Mouse (Mus musculus) heart, embryonic 13.5 days (tissue): Measurements from ENCODE around the gene Frmd4a. TPM values are rescaled to one million over a fixed set of nuclear protein-coding genes. Genes with fewer than 3 reads are reported as not detected.

Experiments
- ATAC-seq: fragments of 200-750 bp; cut with Nextera tagmentation; 2 replicates; pipeline ENCODE4 v1.8.0; 2017; ENCODE audit warnings: moderate TSS enrichment; ENCODE audit not compliant: insufficient number of reproducible peaks, low FRiP score, low TSS enrichment; ENCODE audit errors: extremely low read depth
- H3K27ac ChIP-seq: fragments of 300-500 bp; sonication (generic); replicated peaks from 2 replicates; pipeline ENCODE4 v1.5.1; 2015; ENCODE audit warnings: moderate library complexity, mild to moderate bottlenecking, inconsistent platforms
- H3K27me3 ChIP-seq: fragments of 300-500 bp; sonication (generic); replicated peaks from 2 replicates; pipeline ENCODE4 v1.6.1; 2015; ENCODE audit warnings: mild to moderate bottlenecking, inconsistent platforms
- H3K36me3 ChIP-seq: fragments of 300-500 bp; sonication (generic); 2 replicates; pipeline ENCODE4 v1.6.1; 2015; ENCODE audit warnings: mild to moderate bottlenecking, inconsistent platforms
- H3K4me1 ChIP-seq: fragments of 300-500 bp; sonication (generic); 2 replicates; pipeline ENCODE4 v1.6.1; 2015; ENCODE audit warnings: inconsistent platforms
- H3K4me2 ChIP-seq: fragments of 300-500 bp; sonication (generic); 2 replicates; pipeline ENCODE4 v1.6.1; 2015; ENCODE audit warnings: inconsistent platforms, mild to moderate bottlenecking, moderate library complexity
- H3K4me3 ChIP-seq: fragments of 300-500 bp; sonication (generic); 2 replicates; pipeline ENCODE4 v1.5.1; 2015; ENCODE audit warnings: moderate library complexity, mild to moderate bottlenecking, inconsistent platforms
- H3K9ac ChIP-seq: fragments of 300-500 bp; sonication (generic); 2 replicates; pipeline ENCODE4 v1.6.1; 2015; ENCODE audit warnings: inconsistent platforms, mild to moderate bottlenecking, moderate library complexity
- H3K9me3 ChIP-seq: fragments of 300-500 bp; sonication (generic); 2 replicates; pipeline ENCODE4 v1.6.1; 2016; ENCODE audit warnings: inconsistent platforms
- WGBS: fragments of 180-500 bp; shearing (Covaris S2); methylation state at CpG from one replicate; pipeline ENCODE4 v1.1.7; 2015; ENCODE audit warnings: mixed read lengths; 5-methylcytosine and 5-hydroxymethylcytosine counted together
- polyA plus RNA-seq: library from polyadenylated mRNA; unstranded; fragments of >200 nt; fragmentation: Nextera tagmentation; extraction: Ambion mirVana; gene quantifications from 2 replicates; pipeline ENCODE4 v1.2.1, GENCODE M21; 2015

Gene Frmd4a
- polyA plus RNA-seq, 1 experiment from 2014 or later, result 15.2 TPM

DNA sequence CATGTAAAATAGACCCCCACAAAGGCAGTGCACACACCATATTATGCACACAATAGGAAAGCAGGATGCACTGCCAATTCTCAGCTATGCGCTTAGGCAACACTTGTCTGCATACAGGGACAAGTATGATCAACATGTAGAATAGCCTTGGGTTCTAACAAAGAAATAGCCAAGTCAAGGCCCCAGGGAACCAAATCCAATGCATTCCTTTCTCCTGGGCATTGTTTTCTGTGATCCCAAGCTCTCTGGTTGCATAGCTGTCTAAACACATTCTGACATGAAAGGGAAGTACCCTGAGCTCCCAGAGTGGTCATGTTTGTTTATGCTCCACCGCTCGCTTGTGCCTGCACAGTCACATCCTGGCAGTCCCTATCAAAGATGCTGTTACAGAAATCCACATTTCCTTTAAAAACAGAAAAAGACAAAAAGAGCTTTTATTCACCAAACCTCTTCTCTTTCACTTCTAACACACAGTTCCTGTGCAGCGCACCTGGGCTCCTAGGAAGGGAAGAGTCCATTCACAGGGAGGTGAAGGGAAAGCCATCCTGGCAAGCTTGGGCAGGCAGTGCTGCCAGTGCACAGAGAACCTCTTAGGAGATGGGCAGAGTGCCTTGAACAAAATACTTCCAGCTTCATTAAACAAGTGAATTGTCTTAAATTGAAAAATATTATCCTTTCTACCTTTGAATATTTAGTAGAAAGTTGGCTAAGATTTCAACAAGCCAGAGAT is 124.9 kb downstream of the Frmd4a start:
- Histone ChIP-seq H3K4me1 (peaks cover 3% of the 10 kb centered on the region; the same call in 1 of the 2 replicates), H3K27me3 (no peaks in the 10 kb centered on the region), H3K4me3 (no peak overlapping the region), H3K36me3 (no peaks in the 10 kb centered on the region), H3K9ac (no peak overlapping the region), H3K27ac (no peak overlapping the region), H3K9me3 (no peaks in the 10 kb centered on the region), H3K4me2 (no peak overlapping the region)
- 51% methylated on average over 4 of the region's 4 CpGs for WGBS
- no peak for ATAC-seq

DNA sequence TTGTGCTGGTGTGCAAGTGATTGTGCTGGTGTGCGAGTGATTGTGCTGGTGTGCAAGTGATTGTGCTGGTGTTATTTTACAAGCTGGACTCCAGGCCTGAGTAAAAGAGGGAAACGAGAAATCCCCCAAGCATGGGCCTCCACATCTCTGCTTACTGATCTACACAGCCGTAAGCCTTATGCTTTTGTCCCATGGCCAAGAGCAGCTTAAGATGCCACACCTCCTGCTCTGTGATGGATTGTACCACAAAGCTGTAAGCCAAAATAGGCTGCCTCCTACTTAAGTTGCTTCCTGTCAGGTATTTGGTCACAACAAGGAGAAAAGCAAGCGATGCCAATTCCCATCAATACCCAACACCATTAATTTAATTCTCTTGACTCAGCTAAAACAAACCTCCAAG is 126.9 kb downstream of the Frmd4a start:
- no peak for ATAC-seq
- no peaks in the 10 kb centered on the region for H3K27me3 ChIP-seq
- no peak overlapping the region for H3K4me2 ChIP-seq
- H3K9ac ChIP-seq, result no peak overlapping the region
- peaks cover 3% of the 10 kb centered on the region; the same call in 1 of the 2 replicates for H3K4me1 ChIP-seq
- no peaks in the 10 kb centered on the region for H3K9me3 ChIP-seq
- no peak overlapping the region for H3K4me3 ChIP-seq
- WGBS, result 85% methylated on average over 4 of the region's 4 CpGs
- H3K36me3 ChIP-seq, result no peaks in the 10 kb centered on the region
- H3K27ac ChIP-seq, result no peak overlapping the region

DNA sequence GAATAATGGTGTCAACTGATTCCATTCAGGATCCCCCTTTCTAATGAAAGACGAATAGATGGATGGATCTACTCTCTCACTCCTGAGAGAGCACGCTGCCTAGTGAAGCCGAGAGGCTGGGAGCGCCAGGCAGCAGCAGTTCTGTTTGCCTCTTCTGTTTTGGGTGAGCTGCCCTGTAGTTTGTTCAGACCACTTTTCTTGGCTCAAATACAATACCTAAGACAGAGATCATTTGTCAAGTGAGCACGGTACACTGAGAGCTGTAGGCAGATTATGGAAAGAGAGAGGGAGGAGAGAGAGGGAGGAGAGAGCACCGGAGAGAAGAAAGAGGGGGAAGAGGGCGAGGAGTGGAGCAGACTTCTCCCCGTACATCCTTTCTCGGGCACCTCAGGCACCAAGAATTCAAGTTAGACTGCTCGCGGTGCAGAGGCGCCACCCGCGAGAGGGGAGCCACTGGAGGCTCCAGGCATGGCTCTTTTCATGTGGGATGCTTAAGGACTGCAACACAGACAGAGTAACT is 135.1 kb downstream of the Frmd4a start:
- peak overlapping the region; percentile 89 for H3K4me2 ChIP-seq
- no peaks in the 10 kb centered on the region for H3K9me3 ChIP-seq
- WGBS, result 8% methylated on average over 14 of the region's 14 CpGs
- no peak for ATAC-seq
- peaks cover 10% of the 10 kb centered on the region for H3K4me1 ChIP-seq
- H3K9ac ChIP-seq, result peak overlapping the region; percentile 73
- no peaks in the 10 kb centered on the region for H3K36me3 ChIP-seq
- peaks cover 18% of the 10 kb centered on the region for H3K27me3 ChIP-seq
- no peak overlapping the region for H3K27ac ChIP-seq
- peak overlapping the region; percentile 57 for H3K4me3 ChIP-seq

DNA sequence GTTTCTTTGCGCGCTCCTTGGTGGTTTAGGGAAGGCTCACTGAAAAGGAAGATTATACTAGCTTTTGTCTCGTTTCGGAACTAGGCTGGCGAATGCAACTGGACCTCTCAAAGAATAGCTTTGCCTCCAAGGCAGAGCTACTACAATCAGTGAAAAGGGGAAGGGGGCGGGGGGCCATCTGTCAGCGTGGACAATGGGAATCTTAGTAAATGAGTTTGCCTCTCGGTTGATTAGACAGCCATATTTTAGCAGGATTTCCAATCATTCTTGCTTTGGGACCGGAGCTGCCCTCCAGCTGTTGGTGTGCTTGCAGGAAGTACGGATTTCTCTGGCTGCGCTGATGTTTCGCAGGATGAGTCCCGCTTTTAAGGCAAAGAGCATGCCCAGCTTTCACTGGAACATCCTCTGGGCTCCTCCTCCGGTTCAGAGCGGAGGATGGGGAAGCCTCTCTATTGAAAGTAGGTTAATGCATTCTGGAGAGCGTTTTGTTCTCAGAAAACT is 135.7 kb downstream of the Frmd4a start:
- peak overlapping the region; percentile 89 for H3K4me2 ChIP-seq
- WGBS, result 7% methylated on average over 16 of the region's 16 CpGs
- ATAC-seq, result no peak

DNA sequence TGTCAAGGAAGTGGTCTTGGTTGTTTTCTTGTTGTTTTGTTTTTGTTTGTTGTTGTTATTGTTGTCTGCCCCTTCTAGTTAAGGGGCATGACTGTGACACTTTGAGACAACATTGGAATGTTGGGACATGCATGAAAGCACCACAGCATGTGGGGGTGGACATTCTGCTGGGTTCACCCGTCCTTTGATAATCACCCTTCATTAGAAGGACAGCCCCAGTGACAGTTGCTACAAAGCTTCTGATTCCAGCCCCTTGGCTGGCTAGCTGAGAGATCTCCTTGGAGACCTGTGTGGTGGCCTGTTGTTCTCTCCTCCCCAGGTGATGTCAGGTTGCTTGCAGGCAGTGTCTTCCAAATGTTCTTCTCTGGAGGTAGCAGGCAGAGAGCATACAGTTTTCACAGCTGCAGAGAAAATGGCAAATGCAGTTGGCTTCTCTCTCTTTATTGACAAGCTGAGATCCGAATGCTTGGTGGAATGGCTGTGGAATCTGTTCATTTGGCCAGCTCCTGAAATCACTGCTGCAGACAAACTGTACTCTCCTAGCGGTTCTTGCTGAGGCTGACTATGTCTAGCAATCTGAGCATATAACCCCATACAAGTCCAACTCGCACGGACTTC is 136.6 kb downstream of the Frmd4a start:
- WGBS, result 65% methylated on average over 5 of the region's 5 CpGs
- Histone ChIP-seq H3K4me1 (peaks cover 10% of the 10 kb centered on the region), H3K9me3 (no peaks in the 10 kb centered on the region), H3K9ac (no peak overlapping the region), H3K27me3 (peaks cover 18% of the 10 kb centered on the region), H3K4me2 (peak overlapping the region; percentile 89; the same call in 1 of the 2 replicates), H3K27ac (no peak overlapping the region), H3K36me3 (no peaks in the 10 kb centered on the region), H3K4me3 (no peak overlapping the region)
- ATAC-seq, result no peak

More for the DNA sequence above, 135.7 kb downstream of the Frmd4a start:
- Histone ChIP-seq H3K4me3 (peak overlapping the region; percentile 57), H3K9me3 (no peaks in the 10 kb centered on the region), H3K27ac (no peak overlapping the region), H3K4me1 (peaks cover 10% of the 10 kb centered on the region), H3K9ac (peak overlapping the region; percentile 73), H3K27me3 (peaks cover 18% of the 10 kb centered on the region), H3K36me3 (no peaks in the 10 kb centered on the region)

DNA sequence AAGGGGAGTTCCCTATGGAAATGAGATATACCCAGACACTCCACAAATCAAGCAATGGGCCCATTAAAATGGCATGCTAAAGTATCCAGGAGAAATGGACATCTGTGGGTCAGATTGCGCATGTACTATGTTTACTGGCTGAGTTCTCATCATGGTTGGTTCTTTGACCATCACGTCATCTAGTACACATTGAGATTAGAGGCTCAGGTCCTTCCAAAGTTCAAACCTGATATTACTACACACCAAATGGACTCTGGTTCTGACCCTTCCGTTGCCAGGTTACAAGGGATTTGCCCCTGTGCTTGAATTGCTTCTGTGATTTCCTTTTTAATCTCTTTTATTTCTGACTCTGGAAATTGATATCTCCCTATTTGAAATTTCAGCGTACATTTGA is 137.1 kb downstream of the Frmd4a start:
- 84% methylated on average over 4 of the region's 4 CpGs for WGBS
- Histone ChIP-seq H3K4me1 (peaks cover 13% of the 10 kb centered on the region), H3K27ac (no peak overlapping the region), H3K36me3 (no peaks in the 10 kb centered on the region), H3K27me3 (peaks cover 18% of the 10 kb centered on the region), H3K9ac (no peak overlapping the region), H3K4me3 (no peak overlapping the region), H3K9me3 (no peaks in the 10 kb centered on the region), H3K4me2 (no peak overlapping the region)
- ATAC-seq, result no peak

DNA sequence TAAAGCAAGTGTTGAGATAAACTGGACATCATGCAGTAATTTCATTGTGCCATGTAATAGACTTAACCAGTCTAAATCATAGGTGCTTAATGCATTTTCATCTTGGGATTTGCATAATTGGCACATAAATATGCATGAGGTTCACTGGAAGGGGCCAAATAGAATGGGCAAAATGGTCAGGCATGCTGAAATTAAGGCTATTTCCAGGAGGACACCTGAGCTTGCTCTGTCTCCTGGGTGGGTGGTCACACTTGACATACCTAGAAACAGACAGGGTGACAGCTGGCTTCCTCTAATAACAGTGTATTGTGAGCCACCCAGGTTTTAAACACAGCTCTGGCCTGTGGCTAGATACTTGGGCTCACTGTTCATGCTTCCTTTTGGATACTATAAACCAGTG is 137.9 kb downstream of the Frmd4a start:
- no peak overlapping the region for H3K27ac ChIP-seq
- H3K36me3 ChIP-seq, result no peaks in the 10 kb centered on the region
- no peak overlapping the region for H3K4me3 ChIP-seq

DNA sequence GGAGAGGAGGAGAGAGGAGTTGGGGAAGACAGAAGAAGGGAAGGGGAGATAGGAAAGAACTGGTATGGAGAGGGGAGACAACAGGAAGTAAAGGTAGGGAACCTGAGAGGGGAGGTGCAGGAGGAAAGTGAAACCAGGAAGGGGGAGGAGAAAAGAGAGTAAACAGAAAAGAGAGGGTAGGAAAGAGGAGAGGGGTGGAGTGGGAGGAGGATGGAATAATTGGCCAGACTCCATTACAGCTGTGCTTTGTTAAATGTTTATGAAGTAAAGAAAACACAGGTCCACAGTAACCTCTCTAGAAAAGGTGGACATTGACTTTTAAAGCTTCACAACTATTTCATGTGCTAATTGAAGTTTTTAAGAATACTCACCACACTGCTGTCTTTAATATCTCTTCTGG is 139.0 kb downstream of the Frmd4a start:
- H3K27me3 ChIP-seq, result peaks cover 18% of the 10 kb centered on the region
- H3K27ac ChIP-seq, result no peak overlapping the region
- no peak for ATAC-seq
- H3K9ac ChIP-seq, result no peak overlapping the region
- H3K9me3 ChIP-seq, result no peaks in the 10 kb centered on the region
- no peaks in the 10 kb centered on the region for H3K36me3 ChIP-seq
- H3K4me2 ChIP-seq, result no peak overlapping the region
- no peak overlapping the region for H3K4me3 ChIP-seq
- peaks cover 17% of the 10 kb centered on the region for H3K4me1 ChIP-seq

More for the DNA sequence above, 137.9 kb downstream of the Frmd4a start:
- no peak for ATAC-seq
- Histone ChIP-seq H3K9me3 (no peaks in the 10 kb centered on the region), H3K4me1 (peaks cover 17% of the 10 kb centered on the region), H3K4me2 (no peak overlapping the region), H3K27me3 (peaks cover 18% of the 10 kb centered on the region), H3K9ac (no peak overlapping the region)

DNA sequence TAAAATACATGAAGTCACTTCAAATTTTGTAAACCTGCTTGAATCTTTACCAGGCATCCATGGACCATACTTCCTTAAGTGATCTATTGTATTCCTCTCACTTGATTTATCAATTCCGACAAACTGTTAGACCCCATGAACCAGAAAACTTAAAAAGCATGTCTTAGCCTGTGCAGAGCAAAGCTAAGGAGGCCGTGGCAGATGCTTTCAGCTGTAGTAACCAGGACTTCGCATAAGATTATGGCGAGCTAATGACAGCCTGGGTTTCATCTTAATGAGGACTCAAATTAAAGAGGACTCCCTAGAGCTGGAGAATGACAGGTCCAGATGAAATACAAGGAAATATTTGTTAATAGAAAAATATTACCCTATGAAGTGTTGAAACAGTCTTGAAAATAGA is 139.9 kb downstream of the Frmd4a start:
- Histone ChIP-seq H3K9me3 (no peaks in the 10 kb centered on the region), H3K27ac (no peak overlapping the region), H3K4me3 (no peak overlapping the region), H3K4me1 (peaks cover 17% of the 10 kb centered on the region), H3K4me2 (no peak overlapping the region), H3K9ac (no peak overlapping the region), H3K36me3 (no peaks in the 10 kb centered on the region), H3K27me3 (peaks cover 13% of the 10 kb centered on the region; the same call in 1 of the 2 replicates)
- no peak for ATAC-seq
- WGBS, result 72% methylated on average over 4 of the region's 4 CpGs

DNA sequence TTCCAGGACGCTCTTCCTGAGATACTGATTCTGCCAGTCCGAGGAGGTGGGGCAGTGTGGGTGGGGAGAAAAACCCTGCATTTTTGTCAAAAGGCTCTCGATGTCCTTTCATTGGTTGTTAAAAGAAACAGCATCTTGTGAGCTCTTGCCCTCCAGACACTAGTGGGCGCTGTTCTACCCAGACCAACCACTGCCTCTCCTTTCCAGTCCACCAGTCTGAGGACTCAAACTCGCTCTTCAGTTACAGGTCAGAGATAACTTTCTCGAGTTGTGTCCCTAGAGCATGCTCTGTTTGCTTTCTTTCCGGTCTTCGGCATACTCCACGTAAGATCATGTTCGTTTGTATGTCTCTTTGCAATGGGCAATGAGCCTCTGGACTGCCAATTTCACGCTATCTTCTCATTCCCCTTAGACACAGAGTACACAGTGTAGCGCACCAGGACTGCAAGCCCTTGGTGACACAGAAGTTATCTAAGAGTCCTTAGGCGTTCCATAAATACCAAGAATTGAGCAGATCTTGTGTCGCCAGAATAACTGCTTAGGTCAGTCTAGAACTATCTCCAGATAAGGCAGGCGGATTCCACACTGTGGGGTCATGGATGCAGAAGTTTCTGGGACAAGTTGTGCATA is 142.2 kb downstream of the Frmd4a start:
- H3K4me3 ChIP-seq, result no peak overlapping the region
- ATAC-seq, result no peak
- WGBS, result 55% methylated on average over 15 of the region's 15 CpGs
- H3K27me3 ChIP-seq, result peaks cover 6% of the 10 kb centered on the region; the same call in 1 of the 2 replicates
- no peaks in the 10 kb centered on the region for H3K9me3 ChIP-seq
- H3K36me3 ChIP-seq, result no peaks in the 10 kb centered on the region
- no peak overlapping the region for H3K4me2 ChIP-seq
- H3K9ac ChIP-seq, result no peak overlapping the region
- H3K4me1 ChIP-seq, result peaks cover 7% of the 10 kb centered on the region
- H3K27ac ChIP-seq, result no peak overlapping the region

DNA sequence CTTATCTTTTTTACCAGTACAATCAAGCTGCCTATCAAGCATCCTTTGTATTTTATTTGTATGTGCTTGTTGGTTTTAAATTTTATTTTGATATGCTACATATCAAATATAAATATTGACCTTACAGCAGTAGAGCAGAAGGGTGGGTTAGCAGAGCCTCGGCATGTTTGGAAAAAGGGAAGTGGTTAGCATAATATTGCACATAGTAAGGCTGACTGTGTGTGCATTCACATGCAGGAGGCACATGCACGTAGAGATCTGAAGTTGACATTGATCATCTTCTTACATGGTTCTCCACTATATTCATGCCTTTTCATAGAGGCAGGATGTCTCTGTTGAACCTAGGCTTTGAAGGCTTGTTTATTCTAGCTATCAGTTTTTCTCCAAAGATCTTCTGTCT is 148.7 kb downstream of the Frmd4a start:
- no peak for ATAC-seq
- Histone ChIP-seq H3K27me3 (no peaks in the 10 kb centered on the region), H3K4me1 (peaks cover 16% of the 10 kb centered on the region), H3K9ac (no peak overlapping the region), H3K36me3 (no peaks in the 10 kb centered on the region), H3K27ac (no peak overlapping the region), H3K4me2 (no peak overlapping the region), H3K4me3 (no peak overlapping the region), H3K9me3 (peaks cover 6% of the 10 kb centered on the region)
- 77% methylated on average over 2 of the region's 2 CpGs for WGBS
